Mouse (Mus musculus) heart, postnatal 0 days (tissue): ENCODE data around the gene Upf3b.

ENCODE experiments used
- CTCF ChIP-seq: IDR thresholded peaks from 2 replicates; pipeline ENCODE4 v1.5.1; 2016; ENCODE audit warnings: antibody characterized with exemption, control low read depth, low read depth
- EP300 ChIP-seq: IDR thresholded peaks from 2 replicates; pipeline ENCODE4 v1.6.1; 2016; ENCODE audit warnings: antibody characterized with exemption, low read depth

DNA sequence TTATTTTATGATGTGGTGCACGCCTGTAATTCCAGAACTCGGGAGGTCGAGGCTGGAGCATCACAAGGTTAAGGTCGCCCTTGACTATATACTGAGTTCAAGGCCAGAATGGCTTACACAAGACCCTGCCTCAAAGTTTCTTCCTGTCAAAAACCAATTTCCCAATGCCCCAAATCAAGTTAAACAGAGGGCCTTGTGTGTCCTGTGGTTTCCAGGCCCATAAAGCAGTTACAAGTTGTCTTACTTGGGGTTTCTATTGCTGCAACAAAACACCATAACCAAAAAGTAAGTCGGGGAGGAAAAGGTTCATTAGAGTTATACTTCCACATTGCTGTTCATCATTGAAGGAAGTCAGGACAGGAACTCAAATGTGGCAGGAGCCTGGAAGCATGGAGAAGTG, 41.4 kb downstream of the Upf3b start:
- TF ChIP-seq CTCF (no peak), EP300 (no peak)
